Mouse (Mus musculus) spleen, adult 12 weeks (tissue): ENCODE results near the gene Ddx47.

Experiments used
- DNase-seq: peaks from one replicate; pipeline ENCODE4 v3.0.0; 2022; ENCODE audit warnings: low spot score

Gene Ddx47

DNA sequence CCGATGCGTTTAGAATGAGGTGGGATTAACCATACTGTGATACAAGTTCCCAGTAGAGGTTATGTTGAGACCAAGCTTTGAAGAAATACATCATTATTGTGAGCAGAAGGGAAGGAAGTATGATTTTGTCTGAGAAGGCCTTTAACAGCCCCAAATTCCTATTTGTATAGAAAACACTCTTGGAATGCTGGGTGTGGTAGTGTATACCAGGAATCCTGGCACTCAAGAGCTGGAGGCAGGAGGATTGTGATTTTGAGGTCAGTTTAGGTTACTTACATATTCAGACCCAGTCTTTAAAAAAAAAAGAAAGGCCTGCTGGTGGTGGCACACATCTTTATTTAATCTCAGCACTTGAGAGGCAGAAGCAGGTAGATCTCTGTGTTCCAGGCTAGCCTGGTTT is 58.9 kb downstream of the Ddx47 start:
- no peak for DNase-seq
